Mouse (Mus musculus) cerebellum, postnatal 14 days (tissue): ENCODE measurements at regions not wholly inside any gene's neighbourhood (a gene's known extent, or its start where the extent isn't known, plus 50 kb on each side); places are given as distances from the start of the nearest gene placed in this dataset.

Experiments
- DNase-seq, 2 experiments: peaks; one replicate each; pipeline ENCODE4 v3.0.0; 2021; ENCODE audit warnings: mixed read lengths in 2 of 2

- DNase-seq = no peak
Measured at GRCm38 (mm10) chr7:34587239-34587638, 69.3 kb downstream of the Kctd15 start.

GRCm38 (mm10) chr7:34585312-34585865 lies 71.1 kb downstream of the Kctd15 start:
- no peak for DNase-seq

GRCm38 (mm10) chr7:34584870-34585269 lies 71.7 kb downstream of the Kctd15 start:
- DNase-seq = no peak

- no peak for DNase-seq
Measured at GRCm38 (mm10) chr7:34580866-34581265, 75.7 kb downstream of the Kctd15 start.

GRCm38 (mm10) chr7:34571295-34571694 lies 85.2 kb downstream of the Kctd15 start:
- DNase-seq = peak; percentile 59 to 69

- DNase-seq = peak; percentile 56 to 58
Measured at GRCm38 (mm10) chr7:34570114-34571065, 86.1 kb downstream of the Kctd15 start.

- DNase-seq = no peak
Measured at GRCm38 (mm10) chr7:34569747-34570113, 86.8 kb downstream of the Kctd15 start.

- DNase-seq = no peak
Measured at GRCm38 (mm10) chr7:34567575-34567974, 89.0 kb downstream of the Kctd15 start.

- DNase-seq = no peak
Measured at GRCm38 (mm10) chr7:34562160-34562559, 94.4 kb downstream of the Kctd15 start.

GRCm38 (mm10) chr7:34558615-34559343 lies 97.8 kb downstream of the Kctd15 start:
- DNase-seq = no peak

GRCm38 (mm10) chr7:34555196-34555595 lies 101.3 kb downstream of the Kctd15 start:
- peak; percentile 54 to 59 for DNase-seq

- no peak for DNase-seq
Measured at GRCm38 (mm10) chr7:34546609-34547316, 109.8 kb downstream of the Kctd15 start.

GRCm38 (mm10) chr7:34545906-34546305 lies 110.6 kb downstream of the Kctd15 start:
- DNase-seq = no peak

GRCm38 (mm10) chr7:34541906-34542305 lies 114.6 kb downstream of the Kctd15 start:
- peak in 1 of 2 experiments; percentile 43 for DNase-seq

- DNase-seq = no peak
Measured at GRCm38 (mm10) chr7:34541000-34541399, 115.5 kb downstream of the Kctd15 start.

- DNase-seq = no peak
Measured at GRCm38 (mm10) chr7:34539856-34540255, 116.7 kb downstream of the Kctd15 start.

GRCm38 (mm10) chr7:34538310-34539055 lies 118.0 kb downstream of the Kctd15 start:
- DNase-seq = no peak

- no peak for DNase-seq
Measured at GRCm38 (mm10) chr7:34537122-34537521, 119.4 kb downstream of the Kctd15 start.

GRCm38 (mm10) chr7:34534241-34534640 lies 122.3 kb downstream of the Kctd15 start:
- no peak for DNase-seq

GRCm38 (mm10) chr7:34531639-34532038 lies 124.9 kb downstream of the Kctd15 start:
- DNase-seq = no peak

GRCm38 (mm10) chr7:34507858-34508257 lies 114.7 kb upstream of the Lsm14a start:
- no peak for DNase-seq

- peak in 1 of 2 experiments; percentile 19 for DNase-seq
Measured at GRCm38 (mm10) chr7:34506816-34507215, 113.7 kb upstream of the Lsm14a start.
